Mouse (Mus musculus) urinary bladder, adult 2 months (tissue): ENCODE data around the gene Abr. TPM values are rescaled to one million over a fixed set of nuclear protein-coding genes. Genes with fewer than 3 reads are reported as not detected.

ENCODE experiments used
- DNase-seq: peaks from one replicate; pipeline ENCODE4 v3.0.0; 2022; ENCODE audit warnings: low spot score
- polyA plus RNA-seq: library from polyadenylated mRNA; depleted of rRNA; stranded (reverse); fragments of >200 nt; gene quantifications from 2 replicates; pipeline ENCODE4 v1.2.3, GENCODE M21; 2012; rRNA removed

Gene Abr
- 29.6 and 30.2 TPM in 2 replicates for polyA plus RNA-seq

- DNase-seq: peak; percentile 26
Observed at GRCm38 (mm10) chr11:76622152-76622565, at the start of gene Abr. TSS of gene Abr (minus strand) at chr11:76622314.

GRCm38 (mm10) chr11:76667807-76668206 lies 45.7 kb upstream of the Abr start:
- no peak for DNase-seq

GRCm38 (mm10) chr11:76666002-76666649 lies 44.0 kb upstream of the Abr start:
- DNase-seq: no peak

- DNase-seq: no peak
Observed at GRCm38 (mm10) chr11:76661790-76662468, 39.8 kb upstream of the Abr start.

- DNase-seq: no peak
Observed at GRCm38 (mm10) chr11:76659138-76659930, 37.2 kb upstream of the Abr start.

- no peak for DNase-seq
Observed at GRCm38 (mm10) chr11:76657450-76657970, 35.4 kb upstream of the Abr start.

GRCm38 (mm10) chr11:76655106-76655505 lies 33.0 kb upstream of the Abr start:
- no peak for DNase-seq

GRCm38 (mm10) chr11:76652838-76653334 lies 30.8 kb upstream of the Abr start:
- no peak for DNase-seq

GRCm38 (mm10) chr11:76650862-76651560 lies 28.9 kb upstream of the Abr start:
- DNase-seq: no peak

- peak; percentile 54 for DNase-seq
Observed at GRCm38 (mm10) chr11:76647500-76647899, 25.4 kb upstream of the Abr start.

GRCm38 (mm10) chr11:76647062-76647461 lies 24.9 kb upstream of the Abr start:
- DNase-seq: no peak

- peak; percentile 74 for DNase-seq
Observed at GRCm38 (mm10) chr11:76645955-76646354, 23.8 kb upstream of the Abr start.

- no peak for DNase-seq
Observed at GRCm38 (mm10) chr11:76645036-76645435, 22.9 kb upstream of the Abr start.

- DNase-seq: no peak
Observed at GRCm38 (mm10) chr11:76644257-76644656, 22.1 kb upstream of the Abr start.

GRCm38 (mm10) chr11:76640231-76640630 lies 18.1 kb upstream of the Abr start:
- no peak for DNase-seq

GRCm38 (mm10) chr11:76639269-76639985 lies 17.3 kb upstream of the Abr start:
- DNase-seq: no peak

- DNase-seq: no peak
Observed at GRCm38 (mm10) chr11:76630487-76630886, 8.4 kb upstream of the Abr start.

- DNase-seq: no peak
Observed at GRCm38 (mm10) chr11:76630023-76630422, 7.9 kb upstream of the Abr start.

- no peak for DNase-seq
Observed at GRCm38 (mm10) chr11:76628613-76629012, 6.5 kb upstream of the Abr start.

GRCm38 (mm10) chr11:76624881-76625280 lies 2.8 kb upstream of the Abr start:
- no peak for DNase-seq

GRCm38 (mm10) chr11:76624071-76624470 lies 2.0 kb upstream of the Abr start:
- DNase-seq: no peak
